Mouse (Mus musculus) 416B (cell line): ENCODE measurements around the gene Galt.
"Not testable (repeated sequence)": the region's sequence is repeated elsewhere in the genome, so short reads cannot be mapped to it uniquely, and the experiment has no call there.

Experiments used
- DNase-seq: peaks from one replicate; pipeline ENCODE4 v3.0.0; 2011; ENCODE audit warnings: low read depth

Galt gene

DNA sequence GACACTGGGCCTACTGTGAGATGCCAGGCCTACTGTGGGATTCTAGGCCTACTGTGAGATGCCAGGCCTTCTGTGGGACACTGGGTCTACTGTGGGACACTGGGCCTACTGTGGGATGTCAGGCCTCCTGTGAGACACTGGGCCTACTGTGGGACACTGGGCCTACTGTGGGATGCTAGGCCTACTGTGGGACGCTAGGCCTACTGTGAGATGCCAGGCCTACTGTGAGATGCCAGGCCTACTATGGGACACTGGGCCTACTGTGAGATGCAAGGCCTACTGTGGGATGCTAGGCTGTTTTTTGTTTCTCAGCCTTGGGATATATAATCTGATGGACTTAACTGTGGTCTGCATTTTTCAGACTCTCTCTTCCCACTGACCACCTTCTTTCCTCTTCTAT, 20.8 kb downstream of the Galt start:
- DNase-seq: not testable (repeated sequence)

GRCm38 (mm10) chr4:41781271-41781670, 26.2 kb downstream of the Galt start:
- not testable (repeated sequence) for DNase-seq

DNA sequence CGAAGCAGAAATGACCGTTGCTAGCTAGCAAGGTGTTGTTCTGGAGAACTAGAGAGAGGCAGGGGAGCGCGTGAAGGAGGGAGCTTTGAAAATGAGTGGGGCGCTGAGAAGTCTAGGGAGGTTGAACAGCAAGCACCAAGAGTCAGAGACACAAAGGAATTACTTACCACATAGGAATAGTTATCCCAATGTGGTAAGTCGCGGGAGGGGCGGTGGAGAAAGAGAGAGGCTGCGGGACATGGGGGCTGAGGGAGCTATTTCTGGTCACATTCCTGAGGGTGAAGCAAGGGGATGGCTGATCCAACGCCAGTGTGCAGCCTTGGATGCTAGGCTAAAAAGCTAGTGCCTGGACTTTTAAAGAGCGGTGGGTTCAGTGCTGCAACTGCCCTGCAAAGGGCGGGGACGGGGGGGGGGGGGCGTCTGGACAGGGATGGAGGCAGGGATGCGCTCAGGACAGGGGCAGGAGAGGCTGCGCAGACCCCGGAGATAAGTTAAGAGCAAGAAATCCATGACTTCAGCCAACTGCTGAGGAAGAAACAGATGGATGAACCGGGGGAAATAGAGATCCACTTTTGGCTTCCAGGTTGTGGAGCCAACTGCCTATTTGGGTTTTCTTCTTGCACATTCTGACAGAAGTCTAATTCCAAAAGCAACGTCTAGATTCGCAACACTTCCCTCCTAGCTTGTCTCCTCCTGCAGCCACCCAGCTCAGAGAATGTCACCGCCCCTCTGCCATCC, 26.9 kb downstream of the Galt start:
- DNase-seq: not testable (repeated sequence)

GRCm38 (mm10) chr4:41782711-41783110, 27.7 kb downstream of the Galt start:
- DNase-seq: not testable (repeated sequence)

DNA sequence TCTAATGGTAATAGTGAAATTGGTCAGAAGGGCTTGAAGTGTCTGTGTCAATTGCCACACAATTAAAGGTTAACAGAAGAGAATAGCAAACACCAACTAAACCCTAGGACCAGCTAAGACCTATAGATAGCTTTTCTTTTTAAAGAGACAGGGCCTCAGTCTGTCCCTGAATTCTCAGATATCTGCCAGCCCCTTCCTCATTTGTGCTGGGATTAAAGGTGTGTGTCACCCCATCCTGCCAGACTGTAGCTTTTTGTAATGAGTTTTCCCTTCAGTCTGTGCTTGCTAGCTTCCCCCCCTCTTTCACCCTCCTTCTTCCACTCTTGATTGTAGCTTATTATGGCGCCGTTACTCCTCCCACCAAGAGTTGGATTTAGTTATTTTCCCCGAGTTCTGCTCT, 28.2 kb downstream of the Galt start:
- DNase-seq: not testable (repeated sequence)
